Mouse (Mus musculus): ENCODE results near the gene Ptpn21. TPM values are rescaled to one million over a fixed set of nuclear protein-coding genes. Genes with fewer than 3 reads are reported as not detected.
A peak's percentile ranks its signal among the peaks of the same experiment; 100 is the strongest.

Gene Ptpn21
- polyA plus RNA-seq, 1 experiment from 2014 or later: 5.3 TPM

DNA sequence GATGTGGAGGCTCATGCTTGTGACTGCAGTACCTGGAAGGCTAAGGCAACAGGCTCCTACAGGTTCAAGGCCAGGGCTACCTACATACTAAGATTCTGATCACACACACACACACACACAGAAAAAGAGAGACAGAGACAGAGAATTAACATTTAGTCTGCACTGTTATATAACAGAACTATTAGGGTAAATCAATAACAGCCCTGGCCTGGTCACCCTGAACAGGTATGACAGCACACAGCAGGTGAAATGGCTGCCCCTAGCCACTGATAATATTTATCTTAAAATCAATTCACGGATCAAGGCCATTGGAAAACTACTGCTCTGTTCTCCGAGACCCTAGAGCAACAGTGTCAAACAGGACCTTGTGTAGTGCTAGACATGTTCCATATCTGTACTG lies 21.1 kb downstream of the Ptpn21 start:
- peaks cover 35% of the 10 kb centered on the region for H3K4me1 ChIP-seq (replicated peaks)
- H3K4me3 ChIP-seq: no peak overlapping the region
- no peaks in the 10 kb centered on the region for H3K9me3 ChIP-seq
- 90% methylated on average over 2 of the region's 2 CpGs for WGBS
- H3K27ac ChIP-seq: no peak overlapping the region
- DNase-seq (ENCODE audit: low spot score): no peak
- no peaks in the 10 kb centered on the region for H3K27me3 ChIP-seq (ENCODE audit: insufficient read depth, poor library complexity, severe bottlenecking)
- H3K36me3 ChIP-seq: no peaks in the 10 kb centered on the region

GRCm38 (mm10) chr12:98714757-98715156 lies 22.4 kb downstream of the Ptpn21 start:
- no peak overlapping the region for H3K4me3 ChIP-seq
- H3K36me3 ChIP-seq: 0 out of 2 replicates have a peak, but pooled peaks cover 3% of the 10 kb centered on the region
- H3K9me3 ChIP-seq: no peaks in the 10 kb centered on the region
- DNase-seq (ENCODE audit: low spot score): peak; percentile 37
- H3K27ac ChIP-seq: peak overlapping the region; percentile 43
- peaks cover 35% of the 10 kb centered on the region for H3K4me1 ChIP-seq (replicated peaks)
- no peaks in the 10 kb centered on the region for H3K27me3 ChIP-seq (ENCODE audit: insufficient read depth, poor library complexity, severe bottlenecking)
- WGBS: 28% methylated on average over 11 of the region's 11 CpGs

DNA sequence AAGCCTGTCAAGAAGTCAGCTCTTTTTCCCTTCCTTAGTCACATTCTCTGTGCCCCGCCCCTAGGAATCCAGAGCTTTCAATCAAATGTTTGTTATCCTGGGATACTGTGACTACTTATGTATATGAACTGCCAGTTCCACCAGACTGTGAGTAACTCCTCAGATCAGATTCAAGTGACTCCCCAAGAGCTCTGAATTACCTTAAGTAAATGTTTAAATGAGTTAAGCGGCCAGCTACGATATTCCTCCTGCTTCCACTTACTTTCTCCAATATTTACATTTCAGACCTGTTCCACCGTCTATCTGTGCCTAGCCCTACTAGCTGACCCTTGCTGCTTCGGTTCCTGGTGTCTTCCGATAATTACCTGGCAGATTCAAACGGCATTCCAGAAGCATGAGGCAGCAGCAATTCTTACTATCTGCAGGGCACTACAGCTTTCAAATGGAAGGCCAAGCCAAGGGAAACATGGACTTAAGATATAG lies 23.5 kb downstream of the Ptpn21 start:
- DNase-seq (ENCODE audit: low spot score): no peak
- Histone ChIP-seq H3K4me1 (replicated peaks) (peaks cover 35% of the 10 kb centered on the region), H3K4me3 (no peak overlapping the region)

GRCm38 (mm10) chr12:98712819-98713218 lies 24.4 kb downstream of the Ptpn21 start:
- 73% methylated on average over 6 of the region's 6 CpGs for WGBS
- Histone ChIP-seq H3K27ac (no peak overlapping the region), H3K9me3 (no peaks in the 10 kb centered on the region), H3K4me3 (no peak overlapping the region), H3K36me3 (peaks cover 15% of the 10 kb centered on the region; the same call in 1 of the 2 replicates), H3K4me1 (replicated peaks) (peaks cover 35% of the 10 kb centered on the region), H3K27me3 (ENCODE audit: insufficient read depth, poor library complexity, severe bottlenecking) (no peaks in the 10 kb centered on the region)
- no peak for DNase-seq (ENCODE audit: low spot score)

More for the DNA sequence above, 23.5 kb downstream of the Ptpn21 start:
- 0 out of 2 replicates have a peak, but pooled peaks cover 7% of the 10 kb centered on the region for H3K36me3 ChIP-seq
- no peaks in the 10 kb centered on the region for H3K9me3 ChIP-seq
- H3K27ac ChIP-seq: no peak overlapping the region
- H3K27me3 ChIP-seq (ENCODE audit: insufficient read depth, poor library complexity, severe bottlenecking): no peaks in the 10 kb centered on the region
- WGBS: 66% methylated on average over 7 of the region's 7 CpGs

GRCm38 (mm10) chr12:98703961-98704360 lies 33.2 kb downstream of the Ptpn21 start:
- Histone ChIP-seq H3K27ac (no peak overlapping the region), H3K4me1 (replicated peaks) (no peaks in the 10 kb centered on the region), H3K9me3 (no peaks in the 10 kb centered on the region), H3K36me3 (peaks cover 63% of the 10 kb centered on the region), H3K4me3 (no peak overlapping the region), H3K27me3 (ENCODE audit: insufficient read depth, poor library complexity, severe bottlenecking) (no peaks in the 10 kb centered on the region)
- DNase-seq (ENCODE audit: low spot score): no peak
- WGBS: 73% methylated on average over 10 of the region's 10 CpGs

GRCm38 (mm10) chr12:98703554-98703953 lies 33.7 kb downstream of the Ptpn21 start:
- DNase-seq (ENCODE audit: low spot score): no peak
- Histone ChIP-seq H3K36me3 (peaks cover 63% of the 10 kb centered on the region), H3K27me3 (ENCODE audit: insufficient read depth, poor library complexity, severe bottlenecking) (no peaks in the 10 kb centered on the region), H3K27ac (no peak overlapping the region), H3K9me3 (no peaks in the 10 kb centered on the region), H3K4me1 (replicated peaks) (no peaks in the 10 kb centered on the region), H3K4me3 (no peak overlapping the region)
- 80% methylated on average over 2 of the region's 2 CpGs for WGBS

- Histone ChIP-seq H3K4me1 (replicated peaks) (no peaks in the 10 kb centered on the region), H3K27ac (no peak overlapping the region), H3K27me3 (ENCODE audit: insufficient read depth, poor library complexity, severe bottlenecking) (no peaks in the 10 kb centered on the region), H3K4me3 (no peak overlapping the region), H3K36me3 (peaks cover 54% of the 10 kb centered on the region), H3K9me3 (no peaks in the 10 kb centered on the region)
- 82% methylated on average over 9 of the region's 9 CpGs for WGBS
- no peak for DNase-seq (ENCODE audit: low spot score)
These were observed 35.6 kb downstream of the Ptpn21 start for GRCm38 (mm10) chr12:98701564-98701963.

DNA sequence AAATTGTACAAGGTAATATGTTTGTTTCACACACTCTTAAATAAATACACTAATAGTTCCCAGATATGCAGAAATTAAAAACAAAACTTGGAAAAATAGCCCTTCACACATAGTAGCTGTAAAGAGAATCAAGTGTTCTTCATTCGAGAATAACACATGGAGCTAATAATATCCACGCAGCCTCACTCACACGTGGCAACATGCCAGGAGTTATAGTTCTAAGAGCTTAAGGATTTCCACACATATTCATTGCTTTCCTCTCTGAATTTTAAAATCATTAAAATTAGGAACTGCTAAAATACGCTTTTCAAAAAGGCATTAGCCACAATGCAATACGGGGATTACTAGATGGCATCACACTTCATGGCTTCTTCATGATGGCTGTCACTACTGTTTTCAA lies 40.0 kb downstream of the Ptpn21 start:
- no peak overlapping the region for H3K27ac ChIP-seq
- H3K27me3 ChIP-seq (ENCODE audit: insufficient read depth, poor library complexity, severe bottlenecking): no peaks in the 10 kb centered on the region
- no peaks in the 10 kb centered on the region for H3K4me1 ChIP-seq (replicated peaks)
- no peaks in the 10 kb centered on the region for H3K9me3 ChIP-seq
- no peak overlapping the region for H3K4me3 ChIP-seq
- whole genome bisulfite sequencing: 91% methylated on average over 5 of the region's 5 CpGs
- DNase-seq (ENCODE audit: low spot score): no peak
- H3K36me3 ChIP-seq: peaks cover 40% of the 10 kb centered on the region

DNA sequence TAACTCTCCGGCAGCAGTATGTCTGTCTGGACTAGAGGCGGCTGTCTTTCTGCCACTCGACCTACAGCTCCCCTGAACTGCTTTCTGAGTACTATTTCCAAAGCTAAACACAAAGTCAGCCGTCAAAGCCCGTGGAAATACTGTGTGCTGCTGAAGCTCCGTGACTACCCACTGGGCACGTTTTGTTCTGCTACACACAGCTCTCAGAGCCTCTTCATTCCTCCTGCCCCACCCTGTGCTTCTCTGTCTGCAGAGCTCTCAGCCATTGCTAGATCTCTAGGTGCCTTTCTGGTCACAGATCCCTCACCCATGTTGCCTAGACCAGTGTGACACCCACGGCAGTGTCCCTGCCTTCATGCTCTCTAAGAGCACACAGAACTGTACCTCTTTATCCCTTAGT lies 47.0 kb downstream of the Ptpn21 start:
- DNase-seq (ENCODE audit: low spot score): no peak
- H3K4me3 ChIP-seq: no peak overlapping the region
- H3K4me1 ChIP-seq (replicated peaks): no peaks in the 10 kb centered on the region
- H3K36me3 ChIP-seq: peaks cover 74% of the 10 kb centered on the region
- 83% methylated on average over 8 of the region's 8 CpGs for WGBS
- H3K27me3 ChIP-seq (ENCODE audit: insufficient read depth, poor library complexity, severe bottlenecking): no peaks in the 10 kb centered on the region
- H3K27ac ChIP-seq: no peak overlapping the region
- H3K9me3 ChIP-seq: no peaks in the 10 kb centered on the region

- H3K4me1 ChIP-seq (replicated peaks): no peaks in the 10 kb centered on the region
- H3K27me3 ChIP-seq (ENCODE audit: insufficient read depth, poor library complexity, severe bottlenecking): no peaks in the 10 kb centered on the region
- peaks cover 78% of the 10 kb centered on the region for H3K36me3 ChIP-seq
- H3K4me3 ChIP-seq: no peak overlapping the region
- no peak overlapping the region for H3K27ac ChIP-seq
- 79% methylated on average over 6 of the region's 6 CpGs for WGBS
- DNase-seq (ENCODE audit: low spot score): no peak
- H3K9me3 ChIP-seq: no peaks in the 10 kb centered on the region
These were observed 53.6 kb downstream of the Ptpn21 start for GRCm38 (mm10) chr12:98683574-98683973.

DNA sequence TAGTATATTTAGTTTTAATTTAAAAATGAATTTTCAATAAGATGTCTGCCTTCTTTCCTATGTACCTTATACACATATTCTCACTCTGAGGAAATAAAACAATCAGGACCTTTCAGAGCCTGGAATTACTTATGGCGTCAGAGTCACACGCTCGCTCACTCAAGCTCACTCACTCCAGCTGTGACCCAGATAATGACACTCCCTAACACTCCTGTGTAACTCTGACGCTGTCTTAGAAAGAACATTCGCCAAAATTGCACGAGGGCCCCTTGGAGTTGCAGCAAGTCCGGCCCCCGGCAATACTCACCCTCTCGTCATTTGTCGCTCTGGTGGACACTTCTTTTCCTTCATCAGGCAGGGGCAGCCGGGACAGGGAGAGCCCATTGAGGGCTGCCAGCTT lies 54.0 kb downstream of the Ptpn21 start:
- no peak overlapping the region for H3K4me3 ChIP-seq
- no peaks in the 10 kb centered on the region for H3K27me3 ChIP-seq (ENCODE audit: insufficient read depth, poor library complexity, severe bottlenecking)
- H3K9me3 ChIP-seq: no peaks in the 10 kb centered on the region
- H3K4me1 ChIP-seq (replicated peaks): no peaks in the 10 kb centered on the region
- WGBS: 90% methylated on average over 11 of the region's 11 CpGs
- peaks cover 78% of the 10 kb centered on the region for H3K36me3 ChIP-seq
- no peak for DNase-seq (ENCODE audit: low spot score)
- H3K27ac ChIP-seq: no peak overlapping the region

- H3K9me3 ChIP-seq: no peaks in the 10 kb centered on the region
- no peak for DNase-seq (ENCODE audit: low spot score)
- no peaks in the 10 kb centered on the region for H3K4me1 ChIP-seq (replicated peaks)
- no peak overlapping the region for H3K27ac ChIP-seq
- H3K4me3 ChIP-seq: no peak overlapping the region
- H3K27me3 ChIP-seq (ENCODE audit: insufficient read depth, poor library complexity, severe bottlenecking): no peaks in the 10 kb centered on the region
- peaks cover 72% of the 10 kb centered on the region for H3K36me3 ChIP-seq
- WGBS: 87% methylated on average over 15 of the region's 15 CpGs
These were observed 55.0 kb downstream of the Ptpn21 start for GRCm38 (mm10) chr12:98682196-98682595.

GRCm38 (mm10) chr12:98679906-98680305 lies 57.3 kb downstream of the Ptpn21 start:
- no peak overlapping the region for H3K4me3 ChIP-seq
- no peaks in the 10 kb centered on the region for H3K9me3 ChIP-seq
- 91% methylated on average over 15 of the region's 15 CpGs for WGBS
- peaks cover under 1% of the 10 kb centered on the region; the same call in 1 of the 2 replicates for H3K4me1 ChIP-seq (replicated peaks)
- no peak for DNase-seq (ENCODE audit: low spot score)
- H3K27ac ChIP-seq: no peak overlapping the region
- H3K27me3 ChIP-seq (ENCODE audit: insufficient read depth, poor library complexity, severe bottlenecking): no peaks in the 10 kb centered on the region
- H3K36me3 ChIP-seq: peaks cover 59% of the 10 kb centered on the region

- H3K4me3 ChIP-seq: no peak overlapping the region
- no peaks in the 10 kb centered on the region for H3K9me3 ChIP-seq
- no peak overlapping the region for H3K27ac ChIP-seq
- DNase-seq (ENCODE audit: low spot score): no peak
- no peaks in the 10 kb centered on the region for H3K27me3 ChIP-seq (ENCODE audit: insufficient read depth, poor library complexity, severe bottlenecking)
- WGBS: 54% methylated on average over 14 of the region's 14 CpGs
- peaks cover 53% of the 10 kb centered on the region for H3K36me3 ChIP-seq
- peaks cover 4% of the 10 kb centered on the region; the same call in 1 of the 2 replicates for H3K4me1 ChIP-seq (replicated peaks)
These were observed 59.9 kb downstream of the Ptpn21 start for GRCm38 (mm10) chr12:98677336-98677735.

All from hindbrain, embryonic 10.5 days (tissue).